Mouse (Mus musculus) limb, embryonic 15.5 days (tissue): ENCODE results near the gene Rundc3a. TPM values are rescaled to one million over a fixed set of nuclear protein-coding genes. Genes with fewer than 3 reads are reported as not detected.

ENCODE experiments used
- ATAC-seq: fragments of 200-750 bp; cut with Nextera tagmentation; 2 replicates; pipeline ENCODE4 v1.8.0; 2017; ENCODE audit warnings: low read depth, moderate TSS enrichment; ENCODE audit not compliant: insufficient number of reproducible peaks, low FRiP score, low TSS enrichment
- H3K27ac ChIP-seq: fragments of 300-500 bp; sonication (generic); 2 replicates; pipeline ENCODE4 v1.5.1; 2015; ENCODE audit warnings: moderate library complexity, mild to moderate bottlenecking, inconsistent platforms
- H3K27me3 ChIP-seq: fragments of 300-500 bp; sonication (generic); 2 replicates; pipeline ENCODE4 v1.6.1; 2015; ENCODE audit warnings: inconsistent platforms
- H3K36me3 ChIP-seq: fragments of 300-500 bp; sonication (generic); 2 replicates; pipeline ENCODE4 v1.6.1; 2015; ENCODE audit warnings: inconsistent platforms
- H3K4me1 ChIP-seq: fragments of 300-500 bp; sonication (generic); 2 replicates; pipeline ENCODE4 v1.6.1; 2015; ENCODE audit warnings: inconsistent platforms
- H3K4me2 ChIP-seq: fragments of 300-500 bp; sonication (generic); 2 replicates; pipeline ENCODE4 v1.6.1; 2015; ENCODE audit warnings: mild to moderate bottlenecking, inconsistent platforms
- H3K4me3 ChIP-seq: fragments of 300-500 bp; sonication (generic); 2 replicates; pipeline ENCODE4 v1.5.1; 2015; ENCODE audit warnings: mild to moderate bottlenecking, inconsistent platforms
- H3K9ac ChIP-seq: fragments of 300-500 bp; sonication (generic); 2 replicates; pipeline ENCODE4 v1.6.1; 2015; ENCODE audit warnings: inconsistent platforms
- H3K9me3 ChIP-seq: fragments of 300-500 bp; sonication (generic); 2 replicates; pipeline ENCODE4 v1.6.1; 2016; ENCODE audit warnings: inconsistent platforms
- WGBS: fragments of 180-500 bp; shearing (Covaris S2); methylation state at CpG from one replicate; pipeline ENCODE4 v1.1.7; 2015; 5-methylcytosine and 5-hydroxymethylcytosine counted together
- polyA plus RNA-seq: library from polyadenylated mRNA; unstranded; fragments of >200 nt; fragmentation: Nextera tagmentation; extraction: Ambion mirVana; gene quantifications from 2 replicates; pipeline ENCODE4 v1.2.1, GENCODE M21; 2015

Rundc3a gene
- polyA plus RNA-seq, 1 experiment from 2014 or later: 1.2 TPM

DNA sequence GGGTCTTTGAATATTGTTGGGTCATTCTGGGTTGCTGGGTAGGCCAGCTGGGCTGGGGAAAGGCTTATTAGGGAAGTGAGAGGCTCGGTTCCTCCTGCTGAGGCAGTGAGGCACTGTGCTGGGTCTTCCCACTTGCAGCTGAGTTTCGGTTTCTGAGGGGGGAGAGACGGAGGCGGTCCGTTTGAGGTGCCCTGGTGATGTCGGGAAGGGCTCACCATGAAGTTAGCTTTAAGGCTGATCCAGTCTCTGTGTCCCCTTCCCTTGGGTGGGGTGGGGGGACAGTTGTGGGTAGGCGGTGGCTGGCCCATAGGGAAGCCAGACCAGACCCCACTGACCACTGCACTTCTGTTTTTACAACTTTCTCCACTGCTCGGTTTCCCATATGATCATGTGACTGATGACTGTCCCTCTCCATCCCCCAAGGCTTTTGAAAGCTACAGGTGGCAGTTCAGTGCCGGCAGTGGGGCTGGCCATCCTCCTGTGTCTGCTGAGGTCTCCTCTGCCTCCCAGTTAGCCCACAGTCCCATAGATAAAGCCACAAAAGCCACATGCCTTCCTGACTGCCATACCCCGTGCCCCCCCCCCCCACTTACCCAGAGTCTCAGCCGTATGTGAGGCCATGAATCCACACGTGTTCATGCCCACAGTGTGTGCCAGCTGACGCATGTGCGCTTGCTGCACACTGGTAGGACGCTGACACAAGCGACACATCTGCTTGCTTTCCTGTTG is 39.1 kb downstream of the Rundc3a start:
- Histone ChIP-seq H3K4me2 (0 out of 2 replicates have a peak overlapping the region, but pooled peaks have one; percentile 17), H3K9ac (peak overlapping the region; percentile 23; the same call in 1 of the 2 replicates)

GRCm38 (mm10) chr11:102432896-102433295 is 39.7 kb downstream of the Rundc3a start:
- no peak overlapping the region for H3K4me3 ChIP-seq
- peaks cover 36% of the 10 kb centered on the region for H3K36me3 ChIP-seq
- no peak overlapping the region for H3K4me2 ChIP-seq
- peaks cover 48% of the 10 kb centered on the region for H3K4me1 ChIP-seq
- no peak for ATAC-seq
- 90% methylated on average over 6 of the region's 6 CpGs for WGBS
- no peak overlapping the region for H3K27ac ChIP-seq
- 0 out of 2 replicates have a peak overlapping the region, but pooled peaks have one; percentile 8 for H3K9ac ChIP-seq
- H3K27me3 ChIP-seq: no peaks in the 10 kb centered on the region
- H3K9me3 ChIP-seq: no peaks in the 10 kb centered on the region

More for the DNA sequence above, 39.1 kb downstream of the Rundc3a start:
- Histone ChIP-seq H3K4me3 (no peak overlapping the region), H3K27ac (no peak overlapping the region), H3K27me3 (no peaks in the 10 kb centered on the region; the same call in 1 of the 2 replicates), H3K4me1 (peaks cover 42% of the 10 kb centered on the region), H3K9me3 (no peaks in the 10 kb centered on the region), H3K36me3 (peaks cover 35% of the 10 kb centered on the region)
- 62% methylated on average over 16 of the region's 16 CpGs for WGBS
- no peak for ATAC-seq

GRCm38 (mm10) chr11:102433866-102434265 is 40.7 kb downstream of the Rundc3a start:
- WGBS: 92% methylated on average over 7 of the region's 7 CpGs
- ATAC-seq: no peak
- Histone ChIP-seq H3K4me2 (no peak overlapping the region), H3K27ac (no peak overlapping the region), H3K36me3 (peaks cover 36% of the 10 kb centered on the region), H3K27me3 (no peaks in the 10 kb centered on the region), H3K9ac (no peak overlapping the region), H3K4me1 (peaks cover 56% of the 10 kb centered on the region), H3K4me3 (no peak overlapping the region), H3K9me3 (no peaks in the 10 kb centered on the region)

DNA sequence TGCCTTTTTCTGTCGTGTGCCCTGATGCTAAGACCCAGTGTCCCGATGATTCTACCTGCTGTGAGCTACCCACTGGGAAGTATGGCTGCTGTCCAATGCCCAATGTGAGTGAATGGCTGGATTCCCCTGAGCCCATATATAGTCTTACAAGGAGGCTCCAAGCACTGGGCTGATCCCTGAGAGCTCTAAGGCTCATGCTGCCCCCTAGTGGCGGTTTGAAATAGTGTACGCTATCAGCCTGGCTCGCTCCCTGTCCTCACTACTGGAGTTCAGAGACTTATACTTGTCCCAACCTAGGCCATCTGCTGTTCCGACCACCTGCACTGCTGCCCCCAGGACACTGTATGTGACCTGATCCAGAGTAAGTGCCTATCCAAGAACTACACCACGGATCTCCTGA is 41.2 kb downstream of the Rundc3a start:
- Histone ChIP-seq H3K27ac (no peak overlapping the region), H3K9me3 (no peaks in the 10 kb centered on the region), H3K4me2 (no peak overlapping the region), H3K27me3 (peaks cover 5% of the 10 kb centered on the region), H3K9ac (no peak overlapping the region), H3K4me3 (no peak overlapping the region), H3K36me3 (peaks cover 42% of the 10 kb centered on the region), H3K4me1 (peaks cover 53% of the 10 kb centered on the region)
- no peak; the same call in 1 of the 2 replicates for ATAC-seq
- 13% methylated on average over 7 of the region's 7 CpGs for WGBS

DNA sequence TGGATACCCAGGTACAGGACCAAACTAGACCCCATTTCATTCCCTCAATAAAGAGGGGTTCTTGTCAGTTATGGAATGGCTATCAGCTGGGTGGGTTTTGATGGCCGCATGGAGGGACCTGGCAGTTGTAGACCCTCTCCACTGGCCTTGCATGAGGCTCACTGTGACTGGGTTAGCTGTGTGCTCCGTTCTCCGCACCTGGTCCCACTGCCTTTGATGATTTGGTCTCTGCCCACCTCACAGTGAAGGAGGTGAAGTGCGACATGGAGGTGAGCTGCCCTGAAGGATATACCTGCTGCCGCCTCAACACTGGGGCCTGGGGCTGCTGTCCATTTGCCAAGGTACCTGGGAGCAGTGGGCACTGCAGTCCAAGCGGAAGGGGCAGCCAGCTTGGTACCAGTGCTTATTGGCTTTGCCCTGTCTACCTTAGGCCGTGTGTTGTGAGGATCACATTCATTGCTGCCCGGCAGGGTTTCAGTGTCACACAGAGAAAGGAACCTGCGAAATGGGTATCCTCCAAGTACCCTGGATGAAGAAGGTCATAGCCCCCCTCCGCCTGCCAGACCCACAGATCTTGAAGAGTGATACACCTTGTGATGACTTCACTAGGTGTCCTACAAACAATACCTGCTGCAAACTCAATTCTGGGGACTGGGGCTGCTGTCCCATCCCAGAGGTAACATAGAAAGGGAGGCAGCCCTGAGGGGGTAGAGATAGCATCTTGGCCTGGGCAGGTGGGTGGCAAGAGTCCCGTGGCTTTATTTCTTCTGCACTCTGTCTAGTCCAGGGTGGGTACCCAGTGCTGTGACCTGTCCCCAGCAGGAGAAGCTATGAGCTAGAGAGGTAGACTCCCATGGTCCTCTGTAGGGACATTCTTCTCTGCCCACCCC is 41.9 kb downstream of the Rundc3a start:
- H3K27ac ChIP-seq: no peak overlapping the region
- H3K27me3 ChIP-seq: peaks cover 8% of the 10 kb centered on the region
- H3K36me3 ChIP-seq: peaks cover 48% of the 10 kb centered on the region
- ATAC-seq: no peak; the same call in 1 of the 2 replicates
- H3K9ac ChIP-seq: no peak overlapping the region
- no peak overlapping the region for H3K4me3 ChIP-seq
- H3K4me1 ChIP-seq: peaks cover 48% of the 10 kb centered on the region
- no peak overlapping the region for H3K4me2 ChIP-seq
- 89% methylated on average over 11 of the region's 11 CpGs for WGBS
- no peaks in the 10 kb centered on the region for H3K9me3 ChIP-seq

DNA sequence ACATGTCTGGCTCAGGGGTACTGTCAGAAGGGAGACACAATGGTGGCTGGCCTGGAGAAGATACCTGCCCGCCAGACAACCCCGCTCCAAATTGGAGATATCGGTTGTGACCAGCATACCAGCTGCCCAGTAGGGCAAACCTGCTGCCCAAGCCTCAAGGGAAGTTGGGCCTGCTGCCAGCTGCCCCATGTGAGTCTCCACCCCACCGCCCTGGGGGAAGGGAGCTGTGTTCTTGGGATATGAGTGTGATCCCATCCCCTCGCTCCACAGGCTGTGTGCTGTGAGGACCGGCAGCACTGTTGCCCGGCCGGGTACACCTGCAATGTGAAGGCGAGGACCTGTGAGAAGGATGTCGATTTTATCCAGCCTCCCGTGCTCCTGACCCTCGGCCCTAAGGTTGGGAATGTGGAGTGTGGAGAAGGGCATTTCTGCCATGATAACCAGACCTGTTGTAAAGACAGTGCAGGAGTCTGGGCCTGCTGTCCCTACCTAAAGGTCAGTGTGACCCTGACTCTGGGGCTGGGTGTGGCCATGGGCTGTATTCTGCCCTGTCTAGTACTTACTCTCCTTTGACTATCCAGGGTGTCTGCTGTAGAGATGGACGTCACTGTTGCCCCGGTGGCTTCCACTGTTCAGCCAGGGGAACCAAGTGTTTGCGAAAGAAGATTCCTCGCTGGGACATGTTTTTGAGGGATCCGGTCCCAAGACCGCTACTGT is 42.7 kb downstream of the Rundc3a start:
- Histone ChIP-seq H3K27ac (no peak overlapping the region), H3K4me3 (no peak overlapping the region), H3K9me3 (no peaks in the 10 kb centered on the region), H3K36me3 (peaks cover 55% of the 10 kb centered on the region), H3K9ac (no peak overlapping the region), H3K4me2 (no peak overlapping the region), H3K27me3 (peaks cover 8% of the 10 kb centered on the region), H3K4me1 (peaks cover 48% of the 10 kb centered on the region)
- WGBS: 91% methylated on average over 18 of the region's 18 CpGs
- ATAC-seq: no peak

GRCm38 (mm10) chr11:102436471-102436790 is 43.2 kb downstream of the Rundc3a start:
- Histone ChIP-seq H3K36me3 (peaks cover 60% of the 10 kb centered on the region), H3K4me3 (no peak overlapping the region)
- 74% methylated on average over 10 of the region's 10 CpGs for WGBS

DNA sequence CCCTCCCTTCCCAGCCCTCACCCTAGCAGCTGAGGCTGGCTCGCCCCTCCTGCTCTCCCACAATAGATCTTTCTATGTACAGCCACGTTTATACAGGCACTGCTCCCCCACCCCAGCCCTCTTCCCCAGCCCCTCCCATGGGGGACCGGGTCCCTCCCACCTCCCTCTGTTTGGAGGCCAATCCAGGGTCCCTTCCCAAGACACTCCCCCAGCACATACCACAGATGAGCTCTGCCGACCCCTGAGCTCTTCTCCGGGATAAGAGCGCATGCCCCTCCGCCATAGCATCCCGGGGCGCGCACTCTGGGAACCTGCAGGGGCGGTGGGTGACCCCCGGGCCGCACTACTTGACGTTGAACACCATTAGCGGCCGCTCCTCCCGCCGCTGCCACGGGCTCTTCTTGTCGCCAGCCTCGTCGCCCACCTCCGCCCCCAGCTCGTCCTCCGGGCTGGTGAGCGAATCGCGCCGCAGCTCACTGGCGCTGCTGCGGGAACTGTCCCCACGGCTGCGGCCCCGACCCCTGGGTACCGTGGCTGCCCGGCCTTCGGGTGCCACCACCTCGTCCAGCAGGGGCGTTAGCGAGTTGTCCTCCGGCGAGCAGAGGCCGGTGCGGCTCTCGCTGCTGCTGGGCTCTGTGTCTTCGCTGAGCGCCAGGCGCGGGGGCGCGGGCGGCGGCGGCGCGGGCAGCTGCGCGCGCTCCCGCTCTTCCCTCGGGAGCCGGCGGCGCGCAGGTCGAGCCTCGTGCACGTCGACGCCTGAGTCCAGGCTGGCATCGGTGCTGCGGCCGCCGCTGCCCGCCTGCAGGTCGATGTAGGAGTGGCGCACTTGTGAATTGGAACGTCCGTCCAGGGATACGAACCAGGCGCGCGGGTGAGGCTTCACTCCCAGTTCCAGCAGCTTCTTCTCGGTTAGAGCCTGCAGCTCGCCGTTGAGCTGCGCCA is 44.2 kb downstream of the Rundc3a start:
- H3K4me2 ChIP-seq: peak overlapping the region; percentile 77
- H3K27ac ChIP-seq: peak overlapping the region; percentile 28; the same call in 1 of the 2 replicates
- no peaks in the 10 kb centered on the region for H3K9me3 ChIP-seq
- 17% methylated on average over 71 of the region's 87 CpGs for WGBS
- peaks cover 8% of the 10 kb centered on the region for H3K27me3 ChIP-seq
- peak overlapping the region; percentile 39 for H3K9ac ChIP-seq
- ATAC-seq: no peak; the same call in 1 of the 2 replicates
- H3K4me3 ChIP-seq: peak overlapping the region; percentile 45
- H3K4me1 ChIP-seq: peaks cover 36% of the 10 kb centered on the region
- peaks cover 69% of the 10 kb centered on the region for H3K36me3 ChIP-seq

More at GRCm38 (mm10) chr11:102436471-102436790, 43.2 kb downstream of the Rundc3a start:
- Histone ChIP-seq H3K4me2 (no peak overlapping the region), H3K4me1 (peaks cover 44% of the 10 kb centered on the region), H3K9me3 (no peaks in the 10 kb centered on the region), H3K9ac (no peak overlapping the region), H3K27ac (no peak overlapping the region), H3K27me3 (peaks cover 8% of the 10 kb centered on the region)
- ATAC-seq: no peak

GRCm38 (mm10) chr11:102438212-102439092 is 45.2 kb downstream of the Rundc3a start:
- ATAC-seq: no peak
- 13% methylated on average over 77 of the region's 77 CpGs for WGBS
- H3K27ac ChIP-seq: no peak overlapping the region; the same call in 1 of the 2 replicates
- H3K4me2 ChIP-seq: peak overlapping the region; percentile 77
- peaks cover 74% of the 10 kb centered on the region for H3K36me3 ChIP-seq
- peak overlapping the region; percentile 39 for H3K9ac ChIP-seq
- H3K4me3 ChIP-seq: peak overlapping the region; percentile 45
- peaks cover 8% of the 10 kb centered on the region for H3K27me3 ChIP-seq
- H3K9me3 ChIP-seq: no peaks in the 10 kb centered on the region
- peaks cover 25% of the 10 kb centered on the region for H3K4me1 ChIP-seq
